Mouse (Mus musculus) MEL-GATA-1-ER (cell line): ENCODE data around the gene 1700024G13Rik.
"Not testable (repeated sequence)": the region's sequence is repeated elsewhere in the genome, so short reads cannot be mapped to it uniquely, and the experiment has no call there.

Source experiments
- DNase-seq: peaks from one replicate; pipeline ENCODE4 v3.0.0-alpha.2; 2012; ENCODE audit warnings: low read depth; ENCODE audit errors: extremely low read depth

1700024G13Rik gene

GRCm38 (mm10) chr14:32388196-32388595 is at the start of gene 1700024G13Rik:
Gene 1700024G13Rik, minus strand, starts transcription at chr14:32388391.
- DNase-seq: no peak

DNA sequence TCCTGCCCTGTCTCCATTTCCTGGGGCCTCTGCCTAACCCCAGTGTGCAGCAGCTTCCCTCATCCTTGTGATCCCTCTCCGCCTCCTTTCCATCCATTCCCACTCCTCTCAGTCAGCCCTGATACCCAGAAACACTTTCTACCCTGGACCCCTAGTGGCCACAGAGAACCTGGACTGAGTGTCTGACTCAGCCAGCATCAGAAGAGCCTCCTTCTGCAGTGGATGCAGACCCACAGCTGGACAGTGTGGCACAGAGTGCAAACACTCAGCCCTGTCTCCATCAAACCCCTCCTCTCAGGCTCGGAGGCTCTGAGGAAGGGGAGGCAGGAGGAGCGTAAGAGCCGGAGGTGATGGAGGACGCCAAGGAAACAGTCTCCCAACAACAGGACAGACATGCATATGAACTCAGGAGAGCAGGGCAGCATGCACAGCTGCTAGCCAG is 49.2 kb upstream of the 1700024G13Rik start:
- no peak for DNase-seq

DNA sequence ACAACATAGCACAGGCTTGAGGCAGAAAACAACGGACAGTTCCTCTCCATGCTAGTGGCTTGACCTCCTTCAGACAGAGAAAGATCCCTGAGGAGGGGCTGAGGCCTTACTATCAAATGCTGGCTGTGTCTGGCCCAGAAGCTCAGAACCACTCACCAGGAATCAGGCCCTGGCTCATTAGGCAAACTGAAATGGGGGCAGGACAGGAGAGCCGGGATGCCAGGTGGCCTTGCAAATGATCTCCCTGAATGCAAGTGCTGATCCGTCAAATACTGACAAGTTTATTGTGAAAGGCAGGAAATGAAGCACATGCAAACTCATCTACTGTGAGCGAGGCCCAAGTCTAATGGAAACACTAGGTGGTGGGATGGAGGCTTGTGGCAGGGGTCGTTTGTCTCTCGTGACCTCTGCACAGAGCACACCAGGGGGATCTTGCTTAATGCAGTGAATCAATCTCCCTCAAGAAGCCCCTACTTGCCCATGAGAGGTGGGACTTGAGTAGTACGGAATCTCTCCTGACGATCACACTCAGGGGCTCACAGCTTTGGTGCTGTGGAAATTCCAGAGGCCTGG is 40.9 kb upstream of the 1700024G13Rik start:
- no peak for DNase-seq

DNA sequence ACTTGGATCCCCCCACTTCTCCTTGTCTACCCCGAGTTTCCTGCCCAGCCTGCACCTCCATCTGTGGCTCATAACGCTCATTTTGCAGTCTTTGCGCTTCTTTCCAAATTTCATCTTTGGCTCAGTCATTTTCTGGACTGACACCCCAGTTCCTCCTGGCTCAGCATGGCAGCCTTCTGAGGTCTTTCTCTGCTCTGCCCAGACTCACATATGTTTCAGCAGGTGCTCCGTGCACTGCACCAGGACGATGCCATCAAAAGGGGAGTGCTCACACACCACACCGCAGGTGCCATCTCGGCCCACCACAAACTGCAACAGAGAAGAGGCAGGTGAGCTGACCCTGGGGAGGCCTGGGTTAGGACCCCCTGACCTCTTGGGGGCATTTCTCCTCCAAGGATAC is 35.8 kb upstream of the 1700024G13Rik start:
- no peak for DNase-seq

- no peak for DNase-seq
These were observed 30.6 kb upstream of the 1700024G13Rik start for GRCm38 (mm10) chr14:32418747-32419146.

DNA sequence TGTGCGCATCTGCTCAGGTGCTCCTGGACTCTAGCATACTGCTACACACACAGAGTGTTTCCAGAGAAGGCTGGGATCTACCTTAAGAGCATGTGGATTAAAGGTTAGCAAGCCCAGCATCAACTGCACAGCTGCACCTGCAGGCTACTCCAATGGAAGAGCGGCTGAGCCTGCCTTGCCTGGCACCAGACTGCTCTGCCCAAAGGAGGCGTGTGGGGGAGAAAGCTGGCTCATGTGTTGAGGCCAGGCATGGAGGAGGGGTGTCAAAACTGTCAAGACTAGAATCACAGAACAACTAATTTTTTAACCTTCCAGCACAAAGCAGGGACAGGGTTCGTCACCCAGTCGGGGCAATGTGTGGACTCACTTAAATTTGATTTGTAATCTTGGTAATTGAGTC is 23.9 kb upstream of the 1700024G13Rik start:
- DNase-seq: no peak

GRCm38 (mm10) chr14:32410084-32410483 is 21.9 kb upstream of the 1700024G13Rik start:
- DNase-seq: no peak

DNA sequence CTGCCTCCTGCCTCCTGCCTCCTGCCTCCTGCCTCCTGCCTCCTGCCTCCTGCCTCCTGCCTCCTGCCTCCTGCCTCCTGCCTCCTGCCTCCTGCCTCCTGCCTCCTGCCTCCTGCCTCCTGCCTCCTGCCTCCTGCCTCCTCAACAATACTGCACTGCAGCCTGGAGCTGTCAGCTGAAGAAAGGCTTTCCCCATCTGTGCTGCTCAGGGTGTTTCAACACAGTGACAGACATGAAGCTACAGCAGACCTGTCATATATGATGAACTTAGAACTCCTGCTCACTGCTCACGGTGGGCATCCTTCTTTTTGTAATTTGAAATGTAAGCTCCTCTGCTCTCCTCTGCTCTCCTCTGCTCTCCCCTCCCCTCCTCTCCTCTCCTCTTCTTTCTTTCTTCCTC is 17.2 kb upstream of the 1700024G13Rik start:
- DNase-seq: not testable (repeated sequence)

GRCm38 (mm10) chr14:32381619-32382018 is 6.6 kb downstream of the 1700024G13Rik start:
- DNase-seq: no peak

- no peak for DNase-seq
These were observed 7.1 kb downstream of the 1700024G13Rik start for GRCm38 (mm10) chr14:32381066-32381465.

DNA sequence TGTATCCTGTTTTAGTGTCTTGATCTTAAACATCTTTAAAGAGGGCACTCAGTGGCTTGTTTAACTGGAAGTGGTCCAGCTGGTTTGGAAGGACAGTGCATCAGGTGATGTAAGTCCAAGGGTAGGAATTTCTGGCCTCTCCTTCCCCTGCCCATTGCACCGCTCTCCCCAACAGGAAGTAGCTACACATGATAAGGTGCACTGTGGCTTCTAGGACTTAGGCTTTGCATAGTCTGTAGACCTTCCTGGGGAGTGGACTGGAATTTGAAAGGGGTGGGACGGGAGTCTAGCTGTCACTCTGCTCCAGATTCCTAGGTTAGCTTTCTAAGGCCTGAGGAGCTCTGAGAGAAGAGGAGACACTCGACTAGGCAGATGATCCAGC is 8.1 kb downstream of the 1700024G13Rik start:
- no peak for DNase-seq

GRCm38 (mm10) chr14:32379395-32380098 is 8.6 kb downstream of the 1700024G13Rik start:
- DNase-seq: no peak

DNA sequence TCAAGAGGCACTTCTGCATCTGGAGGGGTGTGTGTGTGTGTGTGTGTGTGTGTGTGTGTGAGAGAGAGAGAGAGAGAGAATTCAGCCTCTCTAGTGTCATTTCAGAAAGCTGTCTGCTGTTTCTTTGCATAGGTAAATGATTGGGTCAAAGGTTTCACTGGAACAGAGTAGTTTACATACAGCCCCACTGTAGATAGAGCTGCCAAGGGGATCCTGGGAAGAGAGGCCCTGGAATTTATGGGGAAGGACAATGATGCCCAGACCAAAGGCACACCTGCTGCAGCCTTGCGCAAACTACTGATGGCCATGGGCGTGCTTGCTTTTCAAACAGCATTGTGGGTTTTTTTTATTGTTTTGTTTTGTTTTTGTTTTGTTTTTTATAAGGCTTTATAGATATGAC is 15.7 kb downstream of the 1700024G13Rik start:
- DNase-seq: no peak

DNA sequence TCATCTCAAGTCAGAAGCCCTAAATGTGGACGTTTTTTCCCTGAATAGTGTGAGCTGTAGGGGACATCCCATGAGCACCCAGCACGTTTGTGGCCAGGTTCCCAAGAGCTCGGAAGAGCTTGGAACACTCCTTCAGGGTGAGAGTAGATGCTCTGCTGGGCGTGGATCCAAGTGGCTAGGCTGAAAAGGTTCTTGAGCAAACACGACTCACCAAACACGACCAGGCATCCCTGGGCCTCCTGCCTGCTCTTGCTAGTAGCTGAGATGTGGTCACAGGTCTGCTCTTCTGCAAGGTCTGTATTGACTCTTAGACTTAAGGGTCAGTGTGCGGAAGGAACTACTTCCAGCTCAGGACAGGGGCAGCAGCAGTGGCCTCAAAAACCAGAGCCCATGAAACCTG is 18.4 kb downstream of the 1700024G13Rik start:
- no peak for DNase-seq

DNA sequence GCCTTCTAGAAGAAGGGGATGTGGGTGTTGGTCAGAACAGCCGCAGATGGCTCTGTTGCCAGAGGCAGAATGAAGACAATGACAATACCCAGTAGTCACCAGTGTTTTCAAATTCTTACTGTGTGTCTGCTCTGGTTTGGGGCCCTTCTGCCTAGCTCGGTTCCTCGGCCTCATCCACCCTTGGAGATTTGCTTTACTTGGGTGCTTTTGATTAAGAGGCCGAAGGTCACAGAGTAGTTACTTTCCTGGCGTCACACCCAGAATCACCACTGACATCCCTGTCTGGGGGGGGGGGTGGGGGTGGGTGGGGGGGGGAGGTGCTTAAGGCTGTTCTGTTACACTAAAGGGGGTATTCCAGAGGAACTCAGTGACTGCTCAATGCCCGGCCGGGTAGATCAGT is 23.8 kb downstream of the 1700024G13Rik start:
- DNase-seq: no peak

- peak; percentile 10 for DNase-seq
These were observed 36.8 kb downstream of the 1700024G13Rik start for GRCm38 (mm10) chr14:32351181-32351920.

DNA sequence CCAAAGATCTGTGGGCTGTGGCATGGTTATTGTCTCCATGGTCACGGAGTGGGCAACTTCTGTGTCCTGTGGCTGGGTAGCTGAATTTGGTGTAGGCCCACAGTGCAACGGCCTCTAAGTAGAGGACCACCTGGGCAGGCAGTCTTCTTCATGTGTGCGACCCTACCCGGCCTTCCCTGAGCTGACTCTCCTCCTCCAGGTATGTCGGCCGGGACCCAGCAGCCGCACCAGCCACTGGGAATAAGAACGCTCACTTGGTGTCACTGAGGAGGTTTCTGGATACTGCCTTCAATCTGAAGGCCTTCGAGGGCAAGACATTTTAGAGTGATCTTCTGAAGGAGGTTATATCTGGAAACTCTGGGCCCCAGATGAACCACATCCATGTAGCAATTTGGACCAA is 40.9 kb downstream of the 1700024G13Rik start:
- no peak for DNase-seq

GRCm38 (mm10) chr14:32344694-32345093 is 43.5 kb downstream of the 1700024G13Rik start:
- DNase-seq: no peak

DNA sequence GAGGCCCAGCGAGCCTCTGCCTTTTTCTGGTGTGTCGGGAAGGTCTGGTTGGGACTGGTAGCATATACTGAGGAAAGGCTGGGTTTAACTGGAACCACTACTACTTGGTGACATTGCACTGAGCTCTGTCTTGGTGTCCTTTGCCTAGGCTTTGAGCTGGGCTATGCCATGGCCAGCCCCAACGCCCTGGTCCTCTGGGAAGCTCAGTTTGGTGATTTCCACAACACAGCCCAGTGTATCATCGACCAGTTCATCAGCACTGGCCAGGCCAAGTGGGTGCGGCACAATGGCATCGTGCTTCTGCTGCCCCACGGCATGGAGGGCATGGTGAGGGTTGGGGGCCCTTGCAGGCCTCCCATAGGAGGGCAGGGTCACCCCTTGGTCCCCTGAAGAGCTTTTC is 44.0 kb downstream of the 1700024G13Rik start:
- no peak for DNase-seq

- no peak for DNase-seq
These were observed 46.4 kb downstream of the 1700024G13Rik start for GRCm38 (mm10) chr14:32341823-32342222.

GRCm38 (mm10) chr14:32336547-32336946 is 51.6 kb downstream of the 1700024G13Rik start:
- no peak for DNase-seq

- no peak for DNase-seq
These were observed 52.2 kb downstream of the 1700024G13Rik start for GRCm38 (mm10) chr14:32336021-32336420.
